Mouse (Mus musculus): ENCODE measurements around the gene Pcbd1.

DNA sequence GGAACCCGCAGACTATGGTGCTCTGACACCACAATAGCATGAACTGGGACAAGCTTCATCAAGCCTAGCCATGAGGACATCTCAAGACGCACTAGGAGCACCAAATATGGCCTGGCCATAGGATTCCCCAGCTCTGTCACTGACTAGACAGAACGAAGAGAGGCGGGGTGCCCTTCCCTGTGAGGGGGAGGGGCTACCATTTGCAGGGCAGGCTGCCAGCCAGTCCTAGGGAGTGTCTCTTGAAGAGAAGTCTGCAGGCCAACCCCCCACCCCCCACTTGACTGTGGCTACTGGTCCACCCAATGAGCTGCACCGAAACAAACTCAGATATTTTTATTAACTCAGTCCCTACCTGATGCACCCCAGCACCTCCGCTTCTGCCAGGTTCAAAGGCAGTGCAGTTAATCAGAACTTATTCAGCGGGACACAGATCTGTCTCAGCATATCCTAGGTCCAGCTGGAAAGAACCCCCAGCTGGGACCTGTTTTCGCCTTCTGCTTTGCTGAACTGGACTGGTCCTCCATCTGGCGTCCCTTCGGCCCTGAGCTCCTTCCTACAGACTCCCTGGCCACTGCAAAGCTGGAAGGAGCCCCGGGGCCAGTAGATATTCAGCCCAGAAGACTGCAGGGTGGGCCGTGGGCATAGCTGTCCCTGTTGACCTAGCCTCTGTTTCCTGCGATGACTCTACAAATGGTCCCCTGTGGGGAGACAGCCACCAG is 23.7 kb upstream of the Pcbd1 start:
- TF ChIP-seq CTCF (IDR thresholded peaks at IDR 0.05; ENCODE audit: extremely low read depth, insufficient read depth, insufficient read length, insufficient replicate concordance) = no peak
- TF ChIP-seq POLR2A (IDR thresholded peaks at IDR 0.05; ENCODE audit: low read depth, low read length) = no peak

Measured in spleen, adult 2 months (tissue).